Mouse (Mus musculus): ENCODE results near the gene Cphx3.
"Not testable (repeated sequence)": the region's sequence is repeated elsewhere in the genome, so short reads cannot be mapped to it uniquely, and the experiment has no call there.

Gene Cphx3

DNA sequence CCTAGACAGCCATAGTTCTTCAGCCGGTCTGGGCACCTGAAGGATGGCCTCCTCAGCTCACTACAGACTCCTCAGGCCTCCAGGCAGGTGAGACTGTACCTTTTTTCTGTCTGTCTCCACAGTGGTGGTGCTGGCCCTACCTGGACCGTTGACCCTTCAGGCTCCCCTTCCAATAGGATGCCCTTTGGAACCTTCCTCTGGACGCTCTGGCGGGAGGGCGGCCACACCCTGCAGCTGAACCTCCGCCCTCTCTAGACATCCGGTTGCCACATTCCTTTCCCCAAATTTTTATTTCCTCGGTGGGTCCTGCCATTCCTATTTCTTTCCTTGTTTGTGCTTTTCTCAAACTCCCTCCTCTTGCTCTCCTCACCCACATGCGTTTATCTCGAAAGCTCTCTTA is 99.6 kb downstream of the Cphx3 start:
- DNase-seq = not testable (repeated sequence)

DNA sequence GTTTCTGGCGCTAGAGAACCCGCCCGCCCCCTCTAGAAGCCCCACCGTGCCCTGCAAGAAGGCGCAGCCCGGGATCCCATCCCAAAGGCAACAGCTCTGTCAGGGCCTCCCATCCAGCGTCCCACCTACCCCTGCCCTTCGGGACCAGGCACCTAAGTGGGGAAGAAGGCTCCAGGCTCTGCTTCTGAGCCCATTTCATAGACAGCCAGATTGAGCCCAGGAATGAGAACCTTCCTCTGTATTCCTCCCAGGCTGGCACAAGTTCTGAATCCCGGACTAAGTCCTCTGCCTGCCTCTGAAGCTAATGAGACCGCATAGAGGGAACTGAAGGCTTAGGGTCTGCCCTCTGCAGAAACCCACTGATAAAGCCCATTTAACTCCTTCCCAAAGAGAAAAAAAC is 100.3 kb downstream of the Cphx3 start, which contains the start of gene Plac9b:
TSS of gene Plac9b (minus strand) at position 101 of the 400 bp plus-strand sequence.
- not testable (repeated sequence) for DNase-seq

- not testable (repeated sequence) for DNase-seq
Observed at GRCm38 (mm10) chr14:26186638-26187037, 104.5 kb downstream of the Cphx3 start.

- DNase-seq = not testable (repeated sequence)
Observed at GRCm38 (mm10) chr14:26188361-26188760, 106.3 kb downstream of the Cphx3 start.

DNA sequence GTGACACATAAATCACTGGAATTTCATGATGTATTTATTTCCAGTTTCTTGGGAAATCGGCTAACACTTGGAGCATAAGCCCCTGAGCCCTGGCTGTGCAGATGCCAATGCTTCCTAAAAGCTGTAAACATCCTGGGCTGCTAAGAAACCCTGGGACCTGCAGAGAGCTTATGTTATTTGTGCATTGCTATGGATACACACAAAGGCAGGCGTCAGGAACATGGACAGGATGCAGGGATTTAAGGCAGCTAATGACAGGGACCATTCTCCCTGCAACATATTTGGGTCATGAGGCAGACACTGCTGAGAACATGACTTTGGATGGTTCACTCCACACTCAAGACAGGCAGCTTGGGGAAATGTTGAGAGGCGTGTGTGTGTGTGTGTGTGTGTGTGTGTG is 115.8 kb downstream of the Cphx3 start:
- not testable (repeated sequence) for DNase-seq

DNA sequence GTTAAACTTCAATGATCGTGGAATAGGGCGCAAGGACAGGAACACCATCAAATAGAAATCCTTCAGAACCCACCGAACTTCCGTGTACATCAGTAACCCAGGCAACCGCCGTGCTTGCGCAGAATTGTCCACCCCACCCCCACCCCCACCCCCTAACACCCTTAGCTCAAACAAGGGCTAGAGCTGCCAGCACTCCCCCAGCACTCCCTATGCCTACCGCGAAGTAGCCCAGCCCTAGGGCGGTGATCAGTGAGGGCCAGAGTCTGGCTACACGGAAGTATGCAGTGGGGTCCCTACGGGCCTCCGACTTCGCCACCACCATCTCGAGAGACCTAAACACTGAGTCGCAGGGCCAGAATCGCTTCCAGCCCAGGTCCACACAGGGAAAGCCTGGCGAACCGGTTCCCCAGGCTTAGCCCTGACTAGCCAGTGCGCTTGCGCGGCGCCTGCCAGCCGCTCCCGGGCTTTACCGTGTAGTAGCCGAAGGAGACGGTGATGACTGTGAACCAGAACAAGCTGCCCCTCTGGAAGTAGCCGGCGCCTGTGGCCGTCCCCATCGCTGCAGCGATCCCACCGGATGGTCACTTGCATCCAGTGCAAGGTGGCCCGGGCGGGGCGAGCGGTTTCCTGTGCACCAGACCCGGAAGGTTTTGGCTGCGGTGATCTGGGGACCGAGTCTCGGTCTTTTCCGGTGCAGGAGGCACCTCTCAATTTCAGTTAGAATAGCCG is 124.3 kb downstream of the Cphx3 start:
- not testable (repeated sequence) for DNase-seq

GRCm38 (mm10) chr14:26206926-26207247 is 124.8 kb downstream of the Cphx3 start, which contains the start of gene Tmem254b:
Gene Tmem254b, minus strand, starts transcription at chr14:26207041.
- DNase-seq = not testable (repeated sequence)

DNA sequence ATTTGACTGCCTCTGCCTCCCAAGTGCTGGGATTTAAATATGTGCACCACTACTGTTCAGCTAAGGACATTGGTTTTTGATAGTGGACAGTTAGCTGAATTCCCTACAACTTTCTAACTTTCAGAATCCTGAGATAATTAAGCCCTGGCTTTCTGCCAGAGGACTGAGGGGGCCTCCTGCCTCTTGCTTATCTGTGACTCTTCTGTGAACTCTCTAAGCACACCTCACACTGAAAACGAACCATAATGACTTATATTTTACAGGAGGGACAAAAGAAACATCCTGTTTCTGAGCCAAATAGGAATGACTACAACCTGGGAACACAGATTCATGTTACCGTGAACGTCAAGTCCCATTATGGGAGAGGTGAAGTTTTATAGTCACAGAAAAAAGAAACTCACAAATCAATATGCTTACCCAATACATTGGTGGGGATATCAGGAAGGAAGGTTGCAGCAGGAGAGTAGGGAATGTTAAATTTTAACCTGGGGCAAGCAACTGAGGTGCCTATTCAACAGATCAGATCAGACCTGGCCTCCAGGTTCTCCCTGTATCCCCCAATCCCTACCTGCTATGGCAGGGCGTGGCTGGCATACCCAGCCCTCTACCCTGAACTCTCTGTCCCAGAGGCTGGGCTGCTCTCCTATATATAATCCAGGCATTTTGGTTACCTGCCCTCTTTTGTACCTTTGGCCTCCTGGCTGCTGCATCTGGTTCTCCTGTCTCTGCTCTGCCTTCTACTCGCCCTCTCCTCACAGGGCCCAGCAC is 134.3 kb downstream of the Cphx3 start:
- not testable (repeated sequence) for DNase-seq

- DNase-seq = not testable (repeated sequence)
Observed at GRCm38 (mm10) chr14:26237183-26237582, 155.1 kb downstream of the Cphx3 start.

DNA sequence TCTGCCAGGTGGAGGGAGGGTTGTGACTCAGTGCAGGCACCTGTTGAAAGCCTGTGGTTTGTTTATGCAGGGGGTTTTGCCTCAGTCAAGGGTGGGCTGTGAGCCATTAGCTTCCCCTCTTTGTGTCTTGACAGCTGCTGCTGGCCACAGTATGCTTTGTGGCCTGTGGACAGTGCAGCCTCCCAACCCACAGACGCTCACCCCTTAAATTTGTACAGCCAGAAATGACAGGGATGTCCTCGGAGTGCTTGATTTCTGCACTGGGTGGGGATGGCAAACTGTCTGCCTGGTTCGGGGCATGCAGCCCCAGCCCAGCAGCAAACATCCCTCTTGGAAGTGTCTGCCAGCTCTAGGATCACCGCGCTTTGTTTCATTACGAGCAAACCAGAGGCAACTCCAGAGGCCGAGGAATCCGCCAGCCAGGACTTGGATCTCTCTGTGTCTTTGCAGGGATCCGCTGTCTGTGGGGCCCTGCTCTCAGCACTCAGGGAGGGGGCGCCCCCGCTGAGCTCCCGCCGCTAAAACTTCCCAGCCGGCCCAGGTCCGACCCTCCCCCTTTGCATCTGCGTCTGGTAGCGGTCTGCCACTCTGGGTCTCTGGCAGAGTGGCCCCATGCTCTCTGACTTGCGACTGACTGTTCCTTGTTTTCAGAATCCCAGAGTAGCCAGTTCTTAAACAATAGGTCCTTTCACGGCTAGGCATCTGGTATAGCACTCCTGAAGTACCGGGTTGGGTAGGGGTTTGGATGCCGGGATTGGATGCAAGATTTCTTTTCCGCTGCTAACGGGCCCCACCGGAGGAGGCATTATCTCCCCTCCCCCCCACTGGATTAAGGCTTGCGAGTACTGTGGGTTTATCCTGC is 175.9 kb downstream of the Cphx3 start, which contains the start of gene Duxbl3:
TSS of gene Duxbl3 (plus strand) at position 207 of the 862 bp plus-strand sequence.
- not testable (repeated sequence) for DNase-seq

GRCm38 (mm10) chr14:26258729-26259128 is 176.6 kb downstream of the Cphx3 start:
- not testable (repeated sequence) for DNase-seq

All from cerebellum, adult 9-10 months (tissue).